Mouse (Mus musculus) G1E (cell line): Measurements from ENCODE around the gene Pcnt. TPM values are rescaled to one million over a fixed set of nuclear protein-coding genes. Genes with fewer than 3 reads are reported as not detected.

Experiments
- ATAC-seq: 2 replicates; pipeline ENCODE4 v1.8.0; 2016; ENCODE audit warnings: mild to moderate bottlenecking; ENCODE audit not compliant: insufficient number of reproducible peaks, poor library complexity, low FRiP score, severe bottlenecking; ENCODE audit errors: extremely low read depth
- DNase-seq: peaks from one replicate; pipeline ENCODE4 v3.0.0; 2012; ENCODE audit warnings: low spot score
- H3K27me3 ChIP-seq: 2 replicates; pipeline ENCODE4 v1.6.1; 2012; ENCODE audit warnings: mild to moderate bottlenecking, low read length, inconsistent platforms; ENCODE audit not compliant: insufficient read depth
- H3K36me3 ChIP-seq: replicated peaks from 2 replicates; pipeline ENCODE3; 2012; ENCODE audit warnings: mild to moderate bottlenecking, inconsistent platforms
- H3K4me1 ChIP-seq: 2 replicates; pipeline ENCODE4 v1.6.1; 2012; ENCODE audit warnings: low read depth, low read length, inconsistent platforms, mixed read lengths; ENCODE audit not compliant: insufficient read depth
- H3K4me3 ChIP-seq: 2 replicates; pipeline ENCODE4 v1.5.1; 2012; ENCODE audit warnings: low read depth, mild to moderate bottlenecking, inconsistent platforms, low read length, moderate library complexity, mixed read lengths
- H3K9me3 ChIP-seq: replicated peaks from 2 replicates; pipeline ENCODE4 v1.6.1; 2012; ENCODE audit warnings: inconsistent platforms
- CTCF ChIP-seq: IDR thresholded peaks from 2 replicates; pipeline ENCODE4 v1.5.1; 2012; ENCODE audit warnings: low read depth, low read length, inconsistent platforms, mixed read lengths
- GATA1 ChIP-seq: IDR thresholded peaks from 2 replicates; pipeline ENCODE4 v1.6.1; 2012; ENCODE audit warnings: borderline replicate concordance, low read length, inconsistent platforms, mixed read lengths
- GATA2 ChIP-seq: IDR thresholded peaks from 2 replicates; pipeline ENCODE4 v1.6.1; 2012; ENCODE audit warnings: low read depth, low read length, inconsistent platforms, borderline replicate concordance
- POLR2AphosphoS5 ChIP-seq: IDR thresholded peaks from 2 replicates; pipeline ENCODE4 v1.6.1; 2012; ENCODE audit warnings: low read depth, low read length, inconsistent platforms; ENCODE audit not compliant: insufficient replicate concordance
- TAL1 ChIP-seq: conservative IDR thresholded peaks from 2 replicates; pipeline ENCODE4 v1.6.1; 2012; ENCODE audit warnings: low read depth, low read length, inconsistent platforms, mixed read lengths
- polyA plus RNA-seq: library from polyadenylated mRNA; stranded (reverse); fragments of >175 nt; gene quantifications from 2 replicates; pipeline ENCODE4 v1.2.3, GENCODE M21; 2012
- total RNA-seq, 2 experiments: library from RNA; stranded (forward) in 1 of 2; stranded (reverse) in 1 of 2; fragments of 200-1000 nt in 1 of 2; fragments of >200 nt in 1 of 2; fragmentation: Nextera tagmentation in 1 of 2; gene quantifications; 2 replicates each; pipeline ENCODE4 v1.2.3; 2014 to 2017

The Pcnt gene
- total RNA-seq (2014; fragmentation: Nextera tagmentation) (61.9 and 64.3 TPM in 2 replicates), total RNA-seq (2017) (46.0 and 50.4 TPM in 2 replicates), polyA plus RNA-seq (61.9 and 72.1 TPM in 2 replicates)

GRCm38 (mm10) chr10:76442178-76443088, at the start of gene Pcnt:
Gene Pcnt, minus strand, starts transcription at chr10:76442786.
- TF ChIP-seq CTCF (peak; percentile 40; the same call in 1 of the 2 replicates), TAL1 (no peak)
- ATAC-seq (peak; percentile 83), DNase-seq (peak; percentile 95)
- H3K4me1 ChIP-seq: peaks cover 63% of the 10 kb centered on the region
- peak within 1 kb of the TSS; percentile 92 for H3K4me3 ChIP-seq
- H3K9me3 ChIP-seq: no peaks in the 10 kb centered on the region
- H3K27me3 ChIP-seq: no peaks in the 10 kb centered on the region
- peaks cover 42% of the 10 kb centered on the region for H3K36me3 ChIP-seq

GRCm38 (mm10) chr10:76489205-76489604, 46.6 kb upstream of the Pcnt start:
- H3K36me3 ChIP-seq: peaks cover 92% of the 10 kb centered on the region
- ATAC-seq (no peak), DNase-seq (no peak)
- H3K4me3 ChIP-seq: no peak overlapping the region
- TF ChIP-seq TAL1 (no peak), CTCF (no peak), GATA2 (no peak), POLR2AphosphoS5 (no peak), GATA1 (no peak)
- no peaks in the 10 kb centered on the region for H3K27me3 ChIP-seq
- H3K9me3 ChIP-seq: no peaks in the 10 kb centered on the region
- peaks cover 72% of the 10 kb centered on the region for H3K4me1 ChIP-seq

- Histone ChIP-seq H3K36me3 (peaks cover 92% of the 10 kb centered on the region), H3K27me3 (no peaks in the 10 kb centered on the region), H3K9me3 (no peaks in the 10 kb centered on the region), H3K4me3 (no peak overlapping the region; the same call in 1 of the 2 replicates), H3K4me1 (peaks cover 63% of the 10 kb centered on the region)
- TF ChIP-seq GATA2: no peak
- peak; percentile 57 for TF ChIP-seq TAL1
- TF ChIP-seq CTCF: no peak
- ATAC-seq (peak; percentile 86), DNase-seq (peak; percentile 67)
Observed at GRCm38 (mm10) chr10:76488265-76488664, 45.7 kb upstream of the Pcnt start.

- Histone ChIP-seq H3K9me3 (no peaks in the 10 kb centered on the region), H3K27me3 (no peaks in the 10 kb centered on the region), H3K4me3 (no peak overlapping the region), H3K4me1 (peaks cover 48% of the 10 kb centered on the region), H3K36me3 (peaks cover 95% of the 10 kb centered on the region)
- ATAC-seq: no peak
- DNase-seq: no peak
- TF ChIP-seq TAL1: no peak
- no peak for TF ChIP-seq POLR2AphosphoS5
- no peak for TF ChIP-seq GATA2
- TF ChIP-seq GATA1: no peak
- no peak for TF ChIP-seq CTCF
Observed at GRCm38 (mm10) chr10:76486302-76486701, 43.7 kb upstream of the Pcnt start.

GRCm38 (mm10) chr10:76481480-76481879, 38.9 kb upstream of the Pcnt start:
- no peaks in the 10 kb centered on the region for H3K27me3 ChIP-seq
- H3K9me3 ChIP-seq: no peaks in the 10 kb centered on the region
- H3K36me3 ChIP-seq: peaks cover 97% of the 10 kb centered on the region
- H3K4me3 ChIP-seq: no peak overlapping the region
- ATAC-seq (no peak), DNase-seq (no peak)
- TF ChIP-seq GATA1 (no peak), GATA2 (no peak)
- H3K4me1 ChIP-seq: peaks cover 9% of the 10 kb centered on the region

GRCm38 (mm10) chr10:76480851-76481250, 38.3 kb upstream of the Pcnt start:
- H3K9me3 ChIP-seq: no peaks in the 10 kb centered on the region
- peaks cover 3% of the 10 kb centered on the region for H3K4me1 ChIP-seq
- TF ChIP-seq CTCF: no peak
- TF ChIP-seq TAL1: no peak
- TF ChIP-seq POLR2AphosphoS5: no peak
- no peak for TF ChIP-seq GATA1
- no peak for TF ChIP-seq GATA2
- no peak for DNase-seq
- ATAC-seq: no peak
- H3K4me3 ChIP-seq: no peak overlapping the region
- H3K27me3 ChIP-seq: no peaks in the 10 kb centered on the region
- peaks cover 97% of the 10 kb centered on the region for H3K36me3 ChIP-seq
